Mouse (Mus musculus) kidney, postnatal 14 days (tissue): ENCODE measurements at regions not wholly inside any gene's neighbourhood (a gene's known extent, or its start where the extent isn't known, plus 50 kb on each side); places are given as distances from the start of the nearest gene placed in this dataset.
A peak's percentile ranks its signal among the peaks of the same experiment; 100 is the strongest.

ENCODE experiments used
- DNase-seq: peaks from one replicate; pipeline ENCODE4 v3.0.0; 2022; ENCODE audit warnings: mixed read lengths

- no peak for DNase-seq
Observed at GRCm38 (mm10) chr14:15603954-15604523, 165.3 kb upstream of the Lrrc3b start.

- no peak for DNase-seq
Observed at GRCm38 (mm10) chr14:15610166-15610565, 171.4 kb upstream of the Lrrc3b start.

- DNase-seq: peak; percentile 22
Observed at GRCm38 (mm10) chr14:15634581-15634980, 195.8 kb upstream of the Lrrc3b start.

GRCm38 (mm10) chr14:15637681-15638080, 198.9 kb upstream of the Lrrc3b start:
- no peak for DNase-seq

- DNase-seq: no peak
Observed at GRCm38 (mm10) chr14:15638869-15639268, 200.1 kb upstream of the Lrrc3b start.

GRCm38 (mm10) chr14:15660886-15661285, 222.1 kb upstream of the Lrrc3b start:
- no peak for DNase-seq

- DNase-seq: no peak
Observed at GRCm38 (mm10) chr14:15672292-15672691, 233.5 kb upstream of the Lrrc3b start.

GRCm38 (mm10) chr14:15677218-15677617, 238.4 kb upstream of the Lrrc3b start:
- no peak for DNase-seq

GRCm38 (mm10) chr14:15679456-15679855, 240.7 kb upstream of the Lrrc3b start:
- no peak for DNase-seq

GRCm38 (mm10) chr14:15698001-15698400, 259.2 kb upstream of the Lrrc3b start:
- DNase-seq: no peak

GRCm38 (mm10) chr14:15698607-15699006, 259.8 kb upstream of the Lrrc3b start:
- no peak for DNase-seq

- no peak for DNase-seq
Observed at GRCm38 (mm10) chr14:15722135-15722534, 283.3 kb upstream of the Lrrc3b start.

- DNase-seq: no peak
Observed at GRCm38 (mm10) chr14:15746629-15747238, 307.9 kb upstream of the Lrrc3b start.

- no peak for DNase-seq
Observed at GRCm38 (mm10) chr14:15769846-15770448, 331.2 kb upstream of the Lrrc3b start.

- DNase-seq: no peak
Observed at GRCm38 (mm10) chr14:15784727-15785126, 345.9 kb upstream of the Lrrc3b start.

- DNase-seq: peak; percentile 3
Observed at GRCm38 (mm10) chr14:15785230-15785629, 346.4 kb upstream of the Lrrc3b start.

- no peak for DNase-seq
Observed at GRCm38 (mm10) chr14:15795698-15796097, 356.9 kb upstream of the Lrrc3b start.

GRCm38 (mm10) chr14:15797019-15797418, 358.2 kb upstream of the Lrrc3b start:
- DNase-seq: no peak

- no peak for DNase-seq
Observed at GRCm38 (mm10) chr14:15801477-15802099, 362.8 kb upstream of the Lrrc3b start.

- DNase-seq: no peak
Observed at GRCm38 (mm10) chr14:15809083-15809482, 370.3 kb upstream of the Lrrc3b start.

- no peak for DNase-seq
Observed at GRCm38 (mm10) chr14:15841390-15842023, 402.7 kb upstream of the Lrrc3b start.

GRCm38 (mm10) chr14:15842024-15842599, 403.3 kb upstream of the Lrrc3b start:
- DNase-seq: no peak

GRCm38 (mm10) chr14:15868520-15868919, 380.6 kb upstream of the Ngly1 start:
- DNase-seq: no peak
